Mouse (Mus musculus) lung, postnatal 0 days (tissue): ENCODE measurements around the gene Aagab.

ENCODE experiments used
- CTCF ChIP-seq: IDR thresholded peaks from 2 replicates; pipeline ENCODE4 v1.5.1; 2016; ENCODE audit warnings: antibody characterized with exemption, mild to moderate bottlenecking
- EP300 ChIP-seq: IDR thresholded peaks from 2 replicates; pipeline ENCODE4 v1.6.1; 2016; ENCODE audit warnings: antibody characterized with exemption, mild to moderate bottlenecking, control low read depth

- TF ChIP-seq EP300 (no peak), CTCF (no peak)
These were observed 49.1 kb downstream of the Aagab start for GRCm38 (mm10) chr9:63651594-63651993.
